Mouse (Mus musculus): Measurements from ENCODE around the gene Nampt. TPM values are rescaled to one million over a fixed set of nuclear protein-coding genes. Genes with fewer than 3 reads are reported as not detected.

The Nampt gene
- polyA plus RNA-seq, 2 experiments from 2014 or later = 31.8 to 38.8 TPM

Other genes with a start within 250 kb of the Nampt start
- 10 to 100 TPM; 69.7 to 85.3 TPM for gene Sypl, start 134.3 kb downstream of the Nampt start, polyA plus RNA-seq (2017; shearing (Covaris generic))

Data from CD4-positive, CD25-positive, alpha-beta regulatory T cell, adult 4 months (primary cell).